Mouse (Mus musculus): ENCODE results near the gene Otud5. TPM values are rescaled to one million over a fixed set of nuclear protein-coding genes. Genes with fewer than 3 reads are reported as not detected.

Otud5 gene
- polyA plus RNA-seq, 1 experiment: 32.0 TPM

DNA sequence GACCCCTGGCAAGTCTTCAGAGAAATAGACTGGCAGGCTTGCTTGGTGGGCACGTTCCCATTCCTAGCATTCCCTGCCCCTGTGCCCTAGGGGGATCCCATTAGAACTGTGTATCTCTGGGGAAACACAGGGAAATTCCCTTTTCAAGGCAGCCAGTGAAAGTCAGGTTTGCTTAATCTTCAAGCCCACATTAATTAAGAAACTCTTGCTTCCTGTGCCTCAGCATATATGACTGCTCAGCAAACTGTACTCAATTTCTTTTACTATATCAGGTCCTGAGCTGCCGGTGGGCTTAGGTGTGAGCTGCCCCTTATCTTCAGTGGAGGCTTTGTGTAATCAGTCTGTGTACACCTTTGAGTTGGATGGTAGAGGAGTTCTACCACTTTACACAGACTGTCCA is 24.6 kb downstream of the Otud5 start:
- H3K4me3 ChIP-seq (ENCODE audit: insufficient read depth, poor library complexity, severe bottlenecking): no peak overlapping the region
- H3K79me2 ChIP-seq (ENCODE audit: control insufficient read depth, insufficient read depth): peaks cover 15% of the 10 kb centered on the region
- TF ChIP-seq CEBPB (IDR thresholded peaks at IDR 0.05; ENCODE audit: low read depth) (no peak), CTCF (IDR thresholded peaks at IDR 0.05; ENCODE audit: control insufficient read depth, insufficient read depth, insufficient read length) (no peak), MAX (IDR thresholded peaks at IDR 0.05) (no peak), MYOG (IDR thresholded peaks at IDR 0.05; ENCODE audit: control insufficient read depth, extremely low read depth, insufficient read length) (no peak), FOSL1 (IDR thresholded peaks at IDR 0.05; ENCODE audit: insufficient read depth, low read length, poor library complexity, severe bottlenecking) (no peak), USF1 (IDR thresholded peaks at IDR 0.05; ENCODE audit: low read depth) (no peak), MYOD1 (IDR thresholded peaks at IDR 0.05; ENCODE audit: control insufficient read depth, insufficient read length, low read depth) (no peak)
- peaks cover 4% of the 10 kb centered on the region for H3K79me3 ChIP-seq (ENCODE audit: low read depth)
- no peak overlapping the region for H3ac ChIP-seq (ENCODE audit: control insufficient read depth, insufficient read length, low read depth)
- H3K36me3 ChIP-seq (ENCODE audit: control insufficient read depth, insufficient read depth): no peaks in the 10 kb centered on the region
- no peaks in the 10 kb centered on the region for H3K27me3 ChIP-seq (ENCODE audit: control insufficient read depth, insufficient read depth, insufficient read length)

DNA sequence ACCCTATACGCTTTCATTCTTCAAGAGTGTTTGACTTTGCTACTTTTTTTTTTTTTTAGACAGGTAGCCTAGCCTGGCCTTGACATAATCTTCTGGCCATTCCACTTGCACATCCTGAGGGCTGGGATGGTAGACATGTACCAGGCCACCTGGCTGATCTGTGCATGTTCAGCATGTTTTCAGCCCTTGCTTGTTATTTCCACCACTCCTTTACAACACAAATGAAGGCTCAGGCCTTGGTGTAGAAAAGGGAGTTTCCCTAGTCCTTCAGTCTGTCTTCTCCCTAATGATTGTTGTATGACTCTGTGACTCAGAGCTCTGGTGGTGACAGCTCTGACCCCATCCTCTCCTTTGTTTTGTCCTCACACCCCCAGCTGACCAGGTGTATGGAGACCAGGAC is 26.0 kb downstream of the Otud5 start:
- TF ChIP-seq MYOG (IDR thresholded peaks at IDR 0.05; ENCODE audit: control insufficient read depth, extremely low read depth, insufficient read length): no peak
- no peak for TF ChIP-seq CTCF (IDR thresholded peaks at IDR 0.05; ENCODE audit: control insufficient read depth, insufficient read depth, insufficient read length)
- TF ChIP-seq CEBPB (IDR thresholded peaks at IDR 0.05; ENCODE audit: low read depth): no peak
- no peak for TF ChIP-seq FOSL1 (IDR thresholded peaks at IDR 0.05; ENCODE audit: insufficient read depth, low read length, poor library complexity, severe bottlenecking)
- no peak for TF ChIP-seq MYOD1 (IDR thresholded peaks at IDR 0.05; ENCODE audit: control insufficient read depth, insufficient read length, low read depth)
- no peak for TF ChIP-seq USF1 (IDR thresholded peaks at IDR 0.05; ENCODE audit: low read depth)
- no peak for TF ChIP-seq MAX (IDR thresholded peaks at IDR 0.05)
- Histone ChIP-seq H3ac (ENCODE audit: control insufficient read depth, insufficient read length, low read depth) (no peak overlapping the region), H3K79me3 (ENCODE audit: low read depth) (peaks cover 4% of the 10 kb centered on the region), H3K36me3 (ENCODE audit: control insufficient read depth, insufficient read depth) (no peaks in the 10 kb centered on the region), H3K4me3 (ENCODE audit: insufficient read depth, poor library complexity, severe bottlenecking) (no peak overlapping the region), H3K27me3 (ENCODE audit: control insufficient read depth, insufficient read depth, insufficient read length) (no peaks in the 10 kb centered on the region), H3K79me2 (ENCODE audit: control insufficient read depth, insufficient read depth) (peaks cover 8% of the 10 kb centered on the region)

DNA sequence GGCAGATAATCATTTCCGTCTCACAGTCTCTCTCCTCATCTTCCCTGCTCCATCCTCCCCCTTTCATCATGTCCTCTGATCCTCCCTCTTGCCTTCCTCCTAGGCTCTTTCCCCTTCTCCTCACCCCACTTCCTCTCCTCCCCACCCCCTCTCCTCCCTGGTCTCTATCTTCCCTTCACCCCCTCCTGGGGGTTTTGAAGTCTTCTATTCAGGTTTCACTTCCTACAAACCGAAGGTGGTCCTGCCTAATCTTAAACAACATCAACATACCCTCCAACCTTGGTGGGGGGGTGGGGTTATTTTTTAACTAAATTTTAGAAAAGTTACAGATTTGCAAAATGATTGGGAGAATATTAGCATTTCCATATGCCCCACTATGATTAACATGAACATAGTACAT is 27.3 kb downstream of the Otud5 start:
- Histone ChIP-seq H3K36me3 (ENCODE audit: control insufficient read depth, insufficient read depth) (peaks cover 3% of the 10 kb centered on the region), H3K4me3 (ENCODE audit: insufficient read depth, poor library complexity, severe bottlenecking) (no peak overlapping the region), H3K27me3 (ENCODE audit: control insufficient read depth, insufficient read depth, insufficient read length) (no peaks in the 10 kb centered on the region), H3K79me3 (ENCODE audit: low read depth) (peaks cover 4% of the 10 kb centered on the region), H3ac (ENCODE audit: control insufficient read depth, insufficient read length, low read depth) (no peak overlapping the region), H3K79me2 (ENCODE audit: control insufficient read depth, insufficient read depth) (peaks cover 8% of the 10 kb centered on the region)
- no peak for TF ChIP-seq MYOD1 (IDR thresholded peaks at IDR 0.05; ENCODE audit: control insufficient read depth, insufficient read length, low read depth)
- no peak for TF ChIP-seq MYOG (IDR thresholded peaks at IDR 0.05; ENCODE audit: control insufficient read depth, extremely low read depth, insufficient read length)
- no peak for TF ChIP-seq CTCF (IDR thresholded peaks at IDR 0.05; ENCODE audit: control insufficient read depth, insufficient read depth, insufficient read length)
- no peak for TF ChIP-seq CEBPB (IDR thresholded peaks at IDR 0.05; ENCODE audit: low read depth)
- TF ChIP-seq MAX (IDR thresholded peaks at IDR 0.05): no peak
- no peak for TF ChIP-seq FOSL1 (IDR thresholded peaks at IDR 0.05; ENCODE audit: insufficient read depth, low read length, poor library complexity, severe bottlenecking)
- TF ChIP-seq USF1 (IDR thresholded peaks at IDR 0.05; ENCODE audit: low read depth): no peak

DNA sequence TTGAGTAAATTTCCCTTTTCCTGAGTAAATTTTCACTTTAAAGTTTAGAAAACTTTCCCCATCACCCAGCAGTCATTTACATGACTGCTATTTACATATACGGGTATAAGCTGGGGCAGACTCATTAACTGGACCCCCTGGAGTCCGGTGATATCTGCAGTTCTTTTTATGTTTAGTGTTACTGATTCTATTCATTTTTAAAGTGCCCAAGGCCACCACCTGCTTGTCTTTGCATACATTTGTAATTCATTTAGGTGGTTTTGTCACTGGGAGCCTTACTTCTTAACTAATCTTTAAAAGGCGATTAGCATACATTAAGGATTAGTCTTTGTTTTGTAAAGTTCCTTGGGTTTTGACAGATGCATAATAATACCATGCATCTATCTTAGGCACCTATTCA is 28.7 kb downstream of the Otud5 start:
- H3K4me3 ChIP-seq (ENCODE audit: insufficient read depth, poor library complexity, severe bottlenecking): no peak overlapping the region
- TF ChIP-seq MYOD1 (IDR thresholded peaks at IDR 0.05; ENCODE audit: control insufficient read depth, insufficient read length, low read depth) (no peak), CTCF (IDR thresholded peaks at IDR 0.05; ENCODE audit: control insufficient read depth, insufficient read depth, insufficient read length) (no peak), FOSL1 (IDR thresholded peaks at IDR 0.05; ENCODE audit: insufficient read depth, low read length, poor library complexity, severe bottlenecking) (no peak), MYOG (IDR thresholded peaks at IDR 0.05; ENCODE audit: control insufficient read depth, extremely low read depth, insufficient read length) (no peak), CEBPB (IDR thresholded peaks at IDR 0.05; ENCODE audit: low read depth) (no peak), MAX (IDR thresholded peaks at IDR 0.05) (no peak), USF1 (IDR thresholded peaks at IDR 0.05; ENCODE audit: low read depth) (no peak)
- H3K79me2 ChIP-seq (ENCODE audit: control insufficient read depth, insufficient read depth): peaks cover 8% of the 10 kb centered on the region
- no peaks in the 10 kb centered on the region for H3K27me3 ChIP-seq (ENCODE audit: control insufficient read depth, insufficient read depth, insufficient read length)
- peaks cover 3% of the 10 kb centered on the region for H3K36me3 ChIP-seq (ENCODE audit: control insufficient read depth, insufficient read depth)
- H3K79me3 ChIP-seq (ENCODE audit: low read depth): no peaks in the 10 kb centered on the region
- H3ac ChIP-seq (ENCODE audit: control insufficient read depth, insufficient read length, low read depth): no peak overlapping the region

DNA sequence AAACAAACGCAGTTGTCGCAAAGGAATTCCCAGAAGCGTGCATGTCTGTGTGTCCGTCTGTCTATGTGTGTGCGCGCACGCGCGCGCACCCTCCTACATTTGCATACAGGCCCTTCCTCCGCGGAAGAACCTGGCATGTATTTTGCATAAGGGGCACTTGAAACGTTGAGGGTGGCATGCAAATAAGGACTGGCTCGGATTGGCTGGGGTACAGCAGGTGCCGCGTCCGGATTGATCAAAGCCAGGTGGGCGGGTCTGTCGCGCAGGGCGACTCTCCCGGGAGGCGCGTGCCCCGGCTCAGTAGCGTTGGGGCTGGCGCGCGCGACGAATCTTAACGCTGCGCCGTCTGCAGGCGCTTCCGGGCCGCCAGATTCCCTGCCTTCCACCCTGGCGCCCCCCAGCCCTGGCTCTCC is 36.8 kb downstream of the Otud5 start, which contains the start of gene Pim2:
Pim2 (plus strand) TSS at position 256 of the 413 bp plus-strand sequence.
- no peaks in the 10 kb centered on the region for H3K27me3 ChIP-seq (ENCODE audit: control insufficient read depth, insufficient read depth, insufficient read length)
- peak within 1 kb of the TSS; percentile 23 for H3K4me3 ChIP-seq (ENCODE audit: insufficient read depth, poor library complexity, severe bottlenecking)
- H3ac ChIP-seq (ENCODE audit: control insufficient read depth, insufficient read length, low read depth): peak within 1 kb of the TSS; percentile 74
- H3K79me3 ChIP-seq (ENCODE audit: low read depth): no peaks in the 10 kb centered on the region
- H3K79me2 ChIP-seq (ENCODE audit: control insufficient read depth, insufficient read depth): no peaks in the 10 kb centered on the region
- TF ChIP-seq MYOD1 (IDR thresholded peaks at IDR 0.05; ENCODE audit: control insufficient read depth, insufficient read length, low read depth) (no peak), MAX (IDR thresholded peaks at IDR 0.05) (no peak), USF1 (IDR thresholded peaks at IDR 0.05; ENCODE audit: low read depth) (no peak), MYOG (IDR thresholded peaks at IDR 0.05; ENCODE audit: control insufficient read depth, extremely low read depth, insufficient read length) (no peak), CTCF (IDR thresholded peaks at IDR 0.05; ENCODE audit: control insufficient read depth, insufficient read depth, insufficient read length) (no peak), FOSL1 (IDR thresholded peaks at IDR 0.05; ENCODE audit: insufficient read depth, low read length, poor library complexity, severe bottlenecking) (no peak), CEBPB (IDR thresholded peaks at IDR 0.05; ENCODE audit: low read depth) (no peak)
- no peaks in the 10 kb centered on the region for H3K36me3 ChIP-seq (ENCODE audit: control insufficient read depth, insufficient read depth)
